ENCODE assay signal across 7 mouse cellular contexts in the genomic region with DNA sequence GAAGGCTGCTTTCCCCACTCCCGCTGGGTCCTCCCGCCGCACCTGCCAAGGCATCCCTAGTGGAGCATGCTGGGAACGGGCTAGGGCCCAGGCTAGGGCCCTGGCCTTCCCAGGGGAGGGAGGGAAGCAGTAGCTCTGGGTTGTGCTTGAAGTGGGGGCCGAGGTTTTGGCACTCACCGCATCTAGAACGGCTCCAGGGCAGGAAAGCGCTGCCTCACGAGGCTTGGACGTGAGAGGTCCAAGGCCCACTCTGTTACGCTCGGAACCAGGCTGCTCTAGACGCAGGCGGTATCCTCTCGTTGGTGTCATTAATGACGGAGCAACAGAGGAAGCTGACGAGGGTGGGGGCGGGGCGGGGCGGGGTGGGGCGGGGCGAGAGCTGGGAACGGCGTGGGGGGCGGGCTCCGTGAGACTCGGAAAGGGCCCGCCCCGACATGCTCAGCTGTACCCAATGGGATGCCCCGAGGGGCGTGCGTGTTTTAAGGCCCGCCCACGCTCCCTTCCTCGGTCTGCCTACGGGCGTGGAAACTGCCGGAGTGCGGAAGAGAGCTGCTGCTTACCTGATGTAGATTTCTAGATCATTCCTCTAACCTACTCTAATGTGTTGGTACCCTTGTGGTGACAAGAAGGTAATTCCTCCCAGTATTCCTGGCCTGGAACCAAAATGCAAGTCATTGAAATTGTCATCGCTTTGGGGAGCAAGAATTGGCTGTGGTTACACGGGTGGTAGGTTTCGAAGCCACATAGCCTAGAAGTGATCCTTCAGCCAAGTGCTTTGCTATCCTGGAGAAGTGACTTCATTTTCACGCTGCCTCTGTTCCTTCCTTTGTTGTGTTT. TPM values are rescaled to one million over a fixed set of nuclear protein-coding genes. Genes with fewer than 3 reads are reported as not detected.
DNase-seq lines count a peak whose midpoint lies in the region; ATAC-seq lines count a peak whose summit lies in the region.

A gene (minus strand): TSS at position 287 of the 837 bp plus-strand sequence.

- no peaks in the 10 kb centered on the region for H3K36me3 ChIP-seq in embryonic facial prominence, embryonic 12.5 days
- H3K36me3 ChIP-seq in limb, embryonic 11.5 days (ENCODE audit: control insufficient read depth, insufficient read depth, low read length) = no peaks in the 10 kb centered on the region
- H3K36me3 ChIP-seq in midbrain, embryonic 14.5 days (ENCODE audit: control insufficient read depth, insufficient read depth, low read length) = no peaks in the 10 kb centered on the region

- H3K27ac ChIP-seq in embryonic facial prominence, embryonic 12.5 days = peak within 1 kb of the TSS; percentile 71
- peak within 1 kb of the TSS; percentile 62 for H3K27ac ChIP-seq in limb, embryonic 11.5 days (replicated peaks; ENCODE audit: low read depth, low read length)
- peak within 1 kb of the TSS; percentile 90 for H3K27ac ChIP-seq in midbrain, embryonic 14.5 days (replicated peaks; ENCODE audit: low read depth, low read length)

- H3K9ac ChIP-seq in embryonic facial prominence, embryonic 12.5 days = peak within 1 kb of the TSS; percentile 55
- peak within 1 kb of the TSS; percentile 73 for H3K9ac ChIP-seq in limb, embryonic 11.5 days (ENCODE audit: low read length)
- H3K9ac ChIP-seq in midbrain, embryonic 14.5 days (replicated peaks; ENCODE audit: low read length) = peak within 1 kb of the TSS; percentile 68

- H3K4me2 ChIP-seq in embryonic facial prominence, embryonic 12.5 days (replicated peaks) = peak within 1 kb of the TSS; percentile 38
- peak within 1 kb of the TSS; percentile 40 for H3K4me2 ChIP-seq in limb, embryonic 11.5 days (ENCODE audit: low read depth, severe bottlenecking)
- H3K4me2 ChIP-seq in midbrain, embryonic 14.5 days (ENCODE audit: low read length) = peak within 1 kb of the TSS; percentile 50

- no peaks in the 10 kb centered on the region for H3K9me3 ChIP-seq in embryonic facial prominence, embryonic 12.5 days
- H3K9me3 ChIP-seq in limb, embryonic 11.5 days (ENCODE audit: control insufficient read depth, low read length) = no peaks in the 10 kb centered on the region
- H3K9me3 ChIP-seq in midbrain, embryonic 14.5 days (ENCODE audit: control insufficient read depth, low read length) = no peaks in the 10 kb centered on the region

- peak within 1 kb of the TSS; percentile 45 for H3K4me3 ChIP-seq in embryonic facial prominence, embryonic 12.5 days
- peak within 1 kb of the TSS; percentile 46 for H3K4me3 ChIP-seq in limb, embryonic 11.5 days (ENCODE audit: low read depth, low read length)
- H3K4me3 ChIP-seq in midbrain, embryonic 14.5 days (replicated peaks; ENCODE audit: low read depth, low read length) = peak within 1 kb of the TSS; percentile 44

- H3K4me1 ChIP-seq in embryonic facial prominence, embryonic 12.5 days = peaks cover 3% of the 10 kb centered on the region; the same call in 1 of the 2 replicates
- H3K4me1 ChIP-seq in limb, embryonic 11.5 days (ENCODE audit: control insufficient read depth, insufficient read depth, low read length) = no peaks in the 10 kb centered on the region
- H3K4me1 ChIP-seq in midbrain, embryonic 14.5 days (ENCODE audit: control insufficient read depth, insufficient read depth, low read length) = no peaks in the 10 kb centered on the region

- DNase-seq in adrenal gland, postnatal 25 days = peak; percentile 88
- peak; percentile 99 for DNase-seq in heart, adult 11 months
- peak; percentile 92 for DNase-seq in kidney, adult 18-20 months
- peak; percentile 87 for DNase-seq in limb, embryonic 11.5 days (ENCODE audit: low spot score)
- peak; percentile 94 for DNase-seq in midbrain, embryonic 14.5 days
- DNase-seq in spleen, adult 18-20 months = peak; percentile 85 to 86

- WGBS in embryonic facial prominence, embryonic 12.5 days = 25% methylated on average over 43 of the region's 43 CpGs
- WGBS in limb, embryonic 11.5 days = 20% methylated on average over 34 of the region's 43 CpGs
- WGBS in midbrain, embryonic 14.5 days = 32% methylated on average over 33 of the region's 43 CpGs

- no peaks in the 10 kb centered on the region for H3K27me3 ChIP-seq in embryonic facial prominence, embryonic 12.5 days
- H3K27me3 ChIP-seq in limb, embryonic 11.5 days (ENCODE audit: control insufficient read depth, insufficient read depth, low read length) = no peaks in the 10 kb centered on the region
- no peaks in the 10 kb centered on the region for H3K27me3 ChIP-seq in midbrain, embryonic 14.5 days (ENCODE audit: control insufficient read depth, insufficient read depth, low read length)

- peak; percentile 99 for ATAC-seq in embryonic facial prominence, embryonic 12.5 days (ENCODE audit: insufficient number of reproducible peaks, insufficient read depth, low FRiP score, low TSS enrichment)
- peak; percentile 99 for ATAC-seq in limb, embryonic 11.5 days (ENCODE audit: insufficient number of reproducible peaks, low FRiP score, low TSS enrichment, low read depth)
- ATAC-seq in midbrain, embryonic 14.5 days (ENCODE audit: low FRiP score, low TSS enrichment) = peak; percentile 99

RNA-seq across cellular contexts. Expression of the gene that starts here (rescaled TPM):
- total RNA-seq in adrenal gland, postnatal 25 days (2021) = 23.9 and 25.4 TPM in 2 replicates
- 21.9 and 23.1 TPM in 2 replicates for polyA plus RNA-seq in embryonic facial prominence, embryonic 12.5 days (2016; fragmentation: Nextera tagmentation; extraction: Ambion mirVana)
- 18.3 and 19.1 TPM in 2 replicates for polyA plus RNA-seq in limb, embryonic 11.5 days (2014; fragmentation: Nextera tagmentation; extraction: Ambion mirVana)
- polyA plus RNA-seq in midbrain, embryonic 14.5 days (2014; fragmentation: Nextera tagmentation; extraction: Ambion mirVana) = 26.1 and 27.3 TPM in 2 replicates

Comparison
In these comparisons a context has a peak if more than half of its experiments do, and no peak if none do; other contexts are left out.
1. Peak in every context shown above with its lines: DNase-seq, ATAC-seq, H3K4me3 ChIP-seq and H3K27ac ChIP-seq.